16 mouse cellular contexts compared by ENCODE assay signal in genomic region chr16:93544931-93545330, GRCm38 (mm10).
"Had no signal": no experiment of that assay in that cellular context is flagged by ENCODE, and none has a peak within 500 bp of the region (broad histone marks: within the 10 kb centered on the region; RNA-seq: fewer than 3 reads in every experiment).

No protein-coding gene starts in this region.

- H3K9ac ChIP-seq: neural tube, embryonic 13.5 days; neural tube, embryonic 15.5 days; stomach, embryonic 15.5 days had no signal

- DNase-seq: retina, postnatal 1 day; right cerebral cortex, adult 18-20 months; right cerebral cortex, postnatal 14 days; right cerebral cortex, postnatal 25 days; right cerebral cortex, postnatal 4 days; spleen, adult 18-20 months; thymus, adult 18-20 months; thymus, adult 2 months; thymus, postnatal 14 days; thymus, postnatal 25 days; thymus, postnatal 36 days; thymus, postnatal 4 days had no signal

- H3K4me2 ChIP-seq: neural tube, embryonic 13.5 days; neural tube, embryonic 15.5 days; stomach, embryonic 15.5 days had no signal

- H3K27ac ChIP-seq: neural tube, embryonic 13.5 days; neural tube, embryonic 15.5 days; stomach, embryonic 15.5 days; stomach, postnatal 0 days had no signal

- H3K4me1 ChIP-seq: stomach, embryonic 15.5 days had no signal

- H3K9me3 ChIP-seq: neural tube, embryonic 13.5 days; neural tube, embryonic 15.5 days; stomach, embryonic 15.5 days had no signal

- H3K4me3 ChIP-seq: neural tube, embryonic 13.5 days; neural tube, embryonic 15.5 days; stomach, embryonic 15.5 days had no signal

- H3K27me3 ChIP-seq: neural tube, embryonic 15.5 days; stomach, embryonic 15.5 days had no signal

- H3K36me3 ChIP-seq: neural tube, embryonic 13.5 days; neural tube, embryonic 15.5 days; stomach, embryonic 15.5 days had no signal
